Mouse (Mus musculus) right cerebral cortex, postnatal 36 days (tissue): Measurements from ENCODE around the gene Cacna1d.

Experiments
- DNase-seq, 2 experiments: peaks; one replicate each; pipeline ENCODE4 v3.0.0; 2022; ENCODE audit warnings: low spot score in 2 of 2, mixed read lengths in 1 of 2

Cacna1d gene

DNA sequence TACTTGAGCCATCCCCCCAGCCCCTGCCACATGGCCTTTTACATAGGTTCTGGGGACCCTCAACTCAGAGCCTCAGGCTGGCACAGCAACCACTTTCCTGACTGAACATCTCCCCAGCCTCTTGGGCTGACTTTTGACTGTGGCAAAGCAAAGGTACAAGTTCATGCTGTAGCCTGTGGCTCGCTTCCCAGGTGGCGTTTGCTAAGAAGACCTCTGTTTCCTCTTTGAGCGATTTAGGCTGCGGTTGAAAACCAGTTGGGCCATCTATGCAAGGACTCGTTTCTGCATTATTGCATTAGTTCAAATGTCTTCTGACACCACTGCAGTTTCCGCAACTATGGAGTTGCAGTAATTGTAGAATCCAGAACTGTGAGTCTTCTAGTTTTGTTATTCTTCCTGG lies 468.8 kb downstream of the Cacna1d start:
- no peak for DNase-seq

DNA sequence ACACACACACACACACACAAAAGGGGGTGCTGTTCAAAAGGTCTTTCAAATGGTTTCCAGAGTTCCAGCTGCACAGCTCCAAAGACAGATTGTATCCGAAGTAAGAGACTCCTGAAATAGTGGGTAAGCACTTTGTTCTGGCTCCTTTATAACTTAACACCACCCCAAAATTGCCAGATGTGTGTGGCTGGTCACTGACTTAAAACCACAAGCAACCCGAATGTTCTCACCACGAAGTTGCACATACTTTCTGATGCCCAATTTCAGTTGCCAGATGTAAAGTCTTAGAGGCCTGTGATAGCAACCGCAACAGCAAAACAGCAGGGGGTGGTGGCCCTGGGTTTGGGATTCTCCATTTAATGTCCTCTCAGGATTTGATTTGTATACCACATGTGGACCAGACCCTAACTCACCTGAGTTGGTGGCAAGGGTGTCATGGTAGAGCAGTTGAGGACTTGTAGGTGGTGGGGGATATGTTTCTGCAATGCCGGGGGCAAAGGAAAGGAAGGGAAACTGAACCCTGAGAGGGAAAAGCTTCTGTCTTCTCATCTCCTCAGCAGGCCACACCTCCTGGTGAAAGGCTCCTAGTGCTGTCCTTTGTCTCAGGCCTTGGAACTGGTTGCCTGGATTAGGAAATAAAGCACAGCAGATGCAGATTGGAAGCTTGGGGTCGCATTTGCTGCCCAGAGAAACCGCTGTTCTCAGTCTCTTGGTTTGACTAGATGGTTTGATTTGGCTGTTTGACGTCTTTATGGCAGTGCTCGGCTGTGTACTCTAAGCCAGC lies 471.3 kb downstream of the Cacna1d start:
- DNase-seq: no peak

DNA sequence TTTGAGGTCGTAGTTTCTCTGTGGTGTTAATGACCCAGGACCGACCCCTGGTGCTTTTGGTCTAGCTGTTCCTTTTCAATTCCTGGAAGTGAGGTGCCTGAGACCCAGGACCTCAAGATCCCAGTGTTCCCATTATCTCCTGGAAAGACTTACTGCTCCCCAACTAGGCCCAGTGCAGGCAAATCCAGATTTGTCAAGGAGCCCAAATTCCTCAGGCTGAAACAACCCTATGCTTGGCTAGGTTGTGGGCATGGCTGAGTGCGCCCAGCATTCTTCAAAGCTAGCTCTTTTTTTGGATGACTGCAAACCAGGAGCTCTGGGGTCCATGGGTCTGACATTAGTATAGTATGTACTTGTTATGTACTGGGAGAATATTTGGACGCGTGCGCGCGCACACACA lies 471.9 kb downstream of the Cacna1d start:
- DNase-seq: no peak

DNA sequence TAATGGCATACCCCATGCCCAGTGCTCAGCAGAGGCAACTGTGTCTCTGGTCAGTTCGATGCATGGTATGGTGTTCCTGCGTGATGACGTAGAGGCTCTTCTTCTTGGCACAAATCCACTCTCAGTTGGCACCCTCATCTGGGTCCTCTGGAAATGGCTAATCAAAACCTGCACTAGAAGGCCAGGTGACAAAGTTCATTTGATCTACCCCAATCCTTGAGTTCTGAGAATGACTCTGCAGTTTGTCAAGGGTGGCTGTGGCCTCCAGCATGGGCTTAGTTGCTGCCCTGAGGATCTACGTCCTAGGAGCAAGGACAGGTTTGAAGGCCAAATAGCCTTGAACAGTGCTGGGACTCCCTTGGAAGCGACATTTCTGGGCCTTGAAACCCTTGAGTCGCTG lies 472.4 kb downstream of the Cacna1d start:
- no peak for DNase-seq

DNA sequence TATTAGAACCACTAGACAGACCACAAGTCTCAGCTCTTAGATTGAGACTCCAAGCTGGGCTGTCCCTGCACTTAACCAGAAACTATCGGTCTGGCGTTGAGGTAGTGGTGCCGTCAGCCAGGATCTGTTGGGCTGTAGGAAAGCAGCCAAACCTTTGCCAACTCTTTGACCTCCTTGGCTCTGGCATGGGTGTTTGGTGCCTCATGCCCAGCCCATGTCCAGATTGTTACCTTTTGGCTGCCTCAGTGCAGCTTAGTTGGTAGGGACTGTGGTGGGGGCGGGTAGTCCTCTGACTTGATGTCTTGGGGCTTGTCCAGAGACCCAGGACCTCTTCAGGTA lies 472.8 kb downstream of the Cacna1d start:
- no peak for DNase-seq

DNA sequence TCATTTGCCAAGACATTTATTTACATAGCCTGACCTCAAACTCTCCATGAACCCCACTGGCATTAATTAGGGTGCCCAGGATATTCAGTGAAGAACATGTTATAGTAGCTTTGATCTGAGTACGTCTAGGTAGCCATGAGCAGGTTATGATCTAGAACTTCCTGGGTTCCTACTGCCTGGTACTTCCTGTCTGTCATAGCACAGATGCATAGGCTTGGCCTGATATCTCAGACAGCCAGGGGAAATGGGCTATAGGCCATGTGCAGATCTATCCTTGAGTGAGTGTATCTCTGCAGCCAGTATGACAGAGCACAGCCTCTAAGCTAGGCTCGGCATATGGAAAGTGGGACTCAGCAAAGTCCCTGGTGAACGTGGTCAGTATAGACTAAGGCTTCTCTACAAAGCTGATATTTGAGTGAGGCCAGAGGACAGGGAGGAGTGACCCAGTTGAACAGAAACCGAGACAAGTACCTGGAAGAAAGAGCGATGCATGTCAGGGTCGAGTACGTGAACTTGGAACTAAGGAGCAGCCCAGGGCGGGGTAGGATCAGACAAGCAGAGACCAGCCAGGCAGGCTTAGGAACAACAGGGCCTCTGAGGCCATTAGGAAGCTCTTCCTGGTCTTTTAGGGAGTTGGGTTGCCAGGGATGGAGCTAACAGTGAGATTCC lies 473.3 kb downstream of the Cacna1d start:
- DNase-seq: no peak

DNA sequence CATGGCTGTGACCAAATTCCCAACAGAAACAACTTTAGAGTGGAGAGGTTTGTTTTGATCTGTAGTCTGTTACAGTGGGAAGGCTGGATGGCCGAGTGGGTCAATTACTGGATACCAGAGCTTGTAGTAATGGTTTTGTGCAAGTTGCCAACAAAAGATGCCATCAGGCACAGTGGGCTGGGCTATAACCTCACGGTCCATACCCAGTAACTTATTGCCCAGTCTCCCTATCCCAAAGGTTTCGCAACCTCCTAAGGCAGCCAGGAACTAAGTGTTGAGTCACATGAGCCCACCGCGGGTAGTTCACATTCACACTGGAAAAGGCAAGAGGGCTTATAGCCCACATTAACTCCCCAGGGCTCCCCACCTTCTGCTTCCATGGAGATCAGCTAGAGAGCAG lies 474.6 kb downstream of the Cacna1d start:
- no peak for DNase-seq

DNA sequence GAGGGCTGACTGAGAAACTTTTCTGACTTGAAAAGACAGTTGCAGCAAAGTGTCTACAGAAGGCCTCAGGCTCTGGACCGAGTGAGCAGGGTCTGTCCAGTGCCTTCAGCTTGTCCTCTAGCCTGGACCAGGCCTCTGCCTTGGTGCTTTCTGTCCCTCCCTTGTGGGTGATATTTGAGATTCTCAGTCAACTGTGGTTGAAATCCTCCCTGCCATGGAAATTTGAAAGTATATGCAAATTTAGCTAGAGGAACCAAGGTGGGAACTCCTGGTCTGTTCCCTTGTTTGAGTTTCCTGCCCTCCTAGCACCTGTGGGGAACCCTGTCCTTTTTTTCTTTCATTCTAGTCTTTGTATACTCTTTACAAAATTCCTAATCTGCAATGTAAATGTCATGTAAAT lies 476.2 kb downstream of the Cacna1d start:
- no peak for DNase-seq

DNA sequence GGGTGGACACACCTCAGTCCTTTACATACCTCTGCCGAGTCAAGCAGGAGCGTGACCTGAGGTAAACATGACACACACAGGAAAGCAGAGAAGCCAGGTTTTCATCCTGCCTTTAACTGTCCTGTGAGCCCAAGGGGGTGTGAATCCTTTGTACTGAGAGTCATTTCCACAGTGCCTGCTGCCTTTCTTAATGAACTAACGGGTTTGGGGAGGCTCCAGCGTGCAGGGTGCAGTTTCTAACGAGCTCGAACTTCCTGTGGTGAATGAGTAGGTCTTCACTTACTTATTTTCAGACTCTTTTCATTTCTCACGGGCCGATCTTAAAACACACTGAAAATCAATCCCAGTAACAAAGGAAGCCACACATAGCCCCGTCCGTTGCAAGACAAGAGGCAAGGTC lies 476.8 kb downstream of the Cacna1d start:
- no peak for DNase-seq

DNA sequence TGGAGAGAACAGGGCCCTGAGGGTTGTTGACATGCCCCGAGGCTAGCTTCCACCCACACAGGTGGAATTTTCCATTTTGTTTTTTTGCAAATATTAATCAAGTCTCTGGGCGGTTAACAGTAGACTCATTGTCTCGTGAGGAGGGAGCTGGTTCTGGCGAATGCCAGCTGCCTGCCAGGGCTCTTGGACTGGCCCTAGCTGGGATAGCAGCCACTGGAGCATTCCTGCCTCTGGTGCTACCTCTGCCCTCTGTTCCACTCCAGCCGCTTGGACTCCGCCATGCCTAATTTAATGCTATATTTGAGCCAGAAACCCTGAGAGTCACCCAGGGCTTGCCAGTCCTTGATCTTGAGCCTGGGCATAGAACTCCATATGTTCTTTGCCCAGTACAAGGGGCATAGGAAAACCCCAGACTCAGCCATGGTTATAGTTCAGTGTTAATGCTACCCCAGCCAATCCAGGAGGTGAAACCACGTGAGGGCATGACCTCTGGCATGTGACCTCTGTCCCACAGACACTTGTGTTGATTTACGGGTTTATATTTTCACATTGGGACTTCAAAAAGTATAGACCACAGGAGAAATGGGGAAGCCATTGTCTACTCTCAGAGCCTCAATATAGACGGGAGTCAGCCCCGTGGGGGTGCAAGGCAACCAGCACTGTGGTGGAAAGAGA lies 479.2 kb downstream of the Cacna1d start:
- DNase-seq: no peak

DNA sequence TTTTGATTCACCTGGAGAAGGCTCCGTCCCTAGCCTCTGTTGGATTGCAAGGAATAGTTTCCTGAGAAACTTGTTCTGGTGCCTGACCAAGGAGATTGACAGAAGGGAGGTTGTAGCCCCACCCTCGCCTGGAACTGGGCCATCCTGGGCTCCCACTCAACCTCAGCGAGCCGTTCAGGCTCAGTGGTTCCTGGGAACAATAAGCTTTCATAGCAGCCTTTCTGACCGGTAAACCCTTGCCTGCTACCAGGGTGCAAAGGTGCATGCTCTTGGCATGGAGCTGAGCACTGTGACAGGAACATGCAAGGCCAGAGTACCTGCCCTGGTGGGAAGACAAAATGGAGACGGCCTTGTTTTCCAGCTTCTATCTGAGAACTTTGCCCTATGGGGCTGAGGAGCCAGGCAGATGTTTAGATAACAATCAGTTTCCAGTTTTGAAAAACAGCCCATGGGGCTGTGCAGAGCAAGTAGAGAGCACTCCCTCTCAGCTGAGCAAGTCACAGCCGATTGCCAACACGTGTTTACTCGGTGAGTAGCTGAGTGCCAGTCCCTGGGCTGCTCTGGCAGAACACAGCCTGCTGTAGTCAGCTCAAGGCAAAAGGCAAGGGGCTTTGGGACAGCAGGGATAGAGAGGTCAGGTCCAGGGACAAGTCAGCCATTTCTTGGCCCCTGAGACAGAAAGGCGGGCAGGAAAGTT lies 481.2 kb downstream of the Cacna1d start:
- DNase-seq: no peak

DNA sequence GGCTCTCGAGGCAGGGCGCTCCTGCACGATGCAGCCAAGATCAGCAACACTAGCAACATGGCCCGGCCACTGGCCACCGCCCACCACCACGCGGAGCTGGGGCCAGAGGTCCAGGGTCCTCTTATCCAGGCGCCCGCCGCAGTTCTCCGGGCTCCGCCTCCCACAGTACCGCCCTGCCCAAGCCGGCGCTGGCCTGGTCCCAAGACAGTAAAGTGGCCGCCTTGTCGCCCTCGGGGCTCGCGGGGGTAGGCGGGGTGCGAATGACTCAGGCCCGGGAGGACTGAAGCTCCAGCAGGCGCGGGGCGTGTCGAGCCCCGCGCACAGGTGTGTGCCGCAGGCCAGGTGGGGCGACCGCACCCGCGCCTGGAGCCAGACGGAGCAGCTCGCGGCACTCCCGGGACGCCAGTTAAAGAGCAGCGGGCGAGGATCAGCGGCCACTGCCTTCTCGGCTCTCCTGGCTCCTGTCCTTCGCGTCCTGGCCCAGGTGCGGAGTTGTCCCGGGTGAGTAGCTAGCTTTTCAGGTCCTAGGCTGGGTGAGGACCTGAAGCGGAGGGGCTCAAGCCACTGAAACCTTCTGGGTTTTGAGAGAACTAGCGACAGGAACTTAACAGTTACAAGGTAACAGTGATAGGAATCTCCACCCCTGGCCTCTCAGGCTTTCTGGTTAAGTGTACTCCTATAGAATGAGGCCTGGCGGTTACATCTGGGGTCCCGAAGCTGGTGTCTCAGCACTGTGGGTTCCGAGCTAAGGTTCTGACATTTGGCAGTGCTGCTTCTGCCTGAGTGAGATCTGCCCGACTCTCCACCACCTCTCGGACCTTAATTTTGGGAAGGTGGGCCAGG lies 482.3 kb downstream of the Cacna1d start, which contains the start of the genes Il17rb and Chdh:
Gene Il17rb (minus strand): TSS at position 164 of the 843 bp plus-strand sequence.
Gene Chdh (plus strand): TSS at position 291 of the 843 bp plus-strand sequence.
- DNase-seq: no peak

DNA sequence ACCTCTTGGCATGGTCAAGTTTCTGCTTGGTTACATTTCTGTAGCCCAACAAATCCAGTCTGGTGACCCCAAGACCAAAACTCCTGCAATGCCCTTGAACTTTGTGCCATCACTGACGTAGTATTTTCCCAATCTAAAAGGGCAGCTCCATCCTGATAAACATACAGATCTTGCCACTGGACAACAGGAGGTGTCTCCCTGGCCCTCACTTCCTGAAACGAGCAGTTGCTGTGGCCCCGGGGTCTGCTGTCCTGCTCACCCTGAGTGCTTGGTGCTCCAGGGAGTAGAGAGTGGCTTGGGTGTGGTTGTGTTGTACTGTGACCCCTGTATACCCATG lies 491.8 kb downstream of the Cacna1d start:
- DNase-seq: no peak

DNA sequence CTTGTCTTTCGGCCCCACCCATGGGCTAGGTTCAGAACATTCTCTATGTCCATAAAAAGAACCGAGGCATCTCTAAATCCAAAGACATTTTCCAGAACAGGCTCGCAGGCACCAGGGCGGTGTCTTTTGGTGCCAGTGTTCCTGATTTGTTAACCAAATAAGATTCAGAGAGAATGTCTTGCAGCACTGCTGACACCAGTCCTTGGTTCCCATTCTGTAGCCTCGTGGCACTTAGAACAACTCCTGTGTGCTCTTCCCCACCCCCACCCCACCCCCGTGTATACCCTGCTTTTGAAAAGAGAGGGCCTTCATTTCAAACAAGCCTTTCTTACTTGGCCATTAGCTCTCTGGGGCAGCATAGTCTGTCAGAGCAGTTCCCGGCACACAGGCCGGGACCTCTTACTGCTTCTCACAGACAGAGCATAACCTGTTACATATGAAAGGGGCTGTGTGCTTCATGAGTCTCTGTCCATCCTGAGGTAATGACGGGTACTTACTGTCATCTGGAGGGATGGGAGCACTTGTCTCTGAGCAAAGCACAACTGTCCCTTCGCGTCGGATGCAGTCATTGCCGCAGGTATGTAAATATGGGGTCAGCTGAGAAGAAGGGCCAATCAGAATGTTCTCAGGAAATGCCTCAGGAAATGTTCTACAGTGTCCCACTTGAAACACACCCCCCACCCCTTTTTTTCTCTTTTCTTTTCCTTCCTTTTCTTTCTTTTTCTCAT lies 492.3 kb downstream of the Cacna1d start:
- peak in 1 of 2 experiments; percentile 30 for DNase-seq

DNA sequence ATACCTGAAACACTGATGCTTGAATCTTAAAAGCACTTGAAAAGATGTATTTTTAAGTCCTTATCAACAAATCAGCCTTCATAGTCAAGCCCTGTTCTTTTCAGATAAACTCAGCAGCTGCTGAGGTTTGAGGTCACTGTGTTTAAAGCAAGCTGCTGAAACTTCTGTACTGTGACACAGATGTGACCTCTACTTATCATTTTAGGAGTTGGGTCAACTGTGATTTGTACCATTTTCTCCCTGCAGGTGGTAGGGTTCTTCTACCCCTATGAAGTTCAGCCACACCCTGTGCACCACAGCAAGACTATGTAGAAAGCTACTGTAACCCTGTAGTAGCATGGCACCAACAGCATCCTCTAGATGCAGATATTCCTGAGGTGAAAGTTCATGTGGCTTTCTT lies 493.9 kb downstream of the Cacna1d start:
- DNase-seq: no peak

DNA sequence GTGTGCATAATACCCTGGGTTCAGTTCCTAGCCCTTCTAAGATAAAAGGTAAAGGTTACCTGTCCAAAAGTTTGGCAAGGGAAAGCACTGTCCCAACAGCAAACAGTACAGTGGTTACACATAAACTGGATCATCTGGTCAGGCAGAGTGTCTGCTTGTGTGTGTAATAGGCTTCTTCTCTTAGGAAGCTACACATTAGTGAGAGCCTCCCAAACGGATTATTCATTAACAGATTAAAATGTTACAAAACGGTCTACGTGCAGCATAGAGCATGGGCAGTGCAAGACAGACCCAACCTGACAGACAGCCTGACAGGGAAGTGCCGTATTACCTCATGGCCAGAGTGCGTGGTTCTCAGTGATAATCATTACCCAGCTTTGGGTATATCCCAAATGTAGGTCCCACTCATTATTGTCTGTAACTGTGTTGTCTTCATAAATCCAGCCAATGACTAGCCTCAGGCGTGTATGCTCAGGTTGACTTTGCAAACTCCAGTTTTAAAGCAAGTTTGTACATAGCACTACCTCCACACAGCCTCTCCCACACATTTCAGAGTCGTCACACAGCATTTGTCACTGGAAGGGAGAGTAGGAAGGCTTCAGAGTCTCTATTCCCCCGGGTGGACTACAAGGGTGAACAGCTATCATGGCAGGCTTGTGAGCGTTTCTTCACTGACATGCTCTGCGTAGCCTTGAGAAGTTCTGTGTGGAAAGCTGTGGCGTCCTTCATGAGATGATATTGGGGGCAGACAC lies 495.1 kb downstream of the Cacna1d start:
- no peak for DNase-seq

DNA sequence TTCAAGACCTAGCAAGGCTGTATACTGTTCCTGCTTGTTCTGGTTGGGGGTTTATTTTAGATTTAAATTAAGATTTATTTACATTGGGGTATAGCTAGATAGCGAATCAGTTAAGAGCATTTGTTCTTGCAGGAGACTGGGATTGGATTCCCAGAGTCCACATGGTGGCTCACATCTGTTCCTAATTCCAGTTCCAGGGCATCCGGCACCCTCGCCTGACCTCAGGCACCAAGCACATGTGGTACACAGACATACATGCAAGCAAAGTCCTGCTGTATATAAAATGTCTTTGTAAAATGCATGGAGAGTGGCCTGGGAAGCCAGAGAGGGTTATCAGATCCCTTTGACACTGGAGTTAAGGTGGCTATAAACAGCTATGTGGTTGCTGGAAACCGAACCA lies 496.3 kb downstream of the Cacna1d start:
- no peak for DNase-seq
